Mouse (Mus musculus): ENCODE data around the gene Dscam. TPM values are rescaled to one million over a fixed set of nuclear protein-coding genes. Genes with fewer than 3 reads are reported as not detected.

The Dscam gene
- total RNA-seq, 2 experiments from 2014 or later = 41.2 to 44.9 TPM

DNA sequence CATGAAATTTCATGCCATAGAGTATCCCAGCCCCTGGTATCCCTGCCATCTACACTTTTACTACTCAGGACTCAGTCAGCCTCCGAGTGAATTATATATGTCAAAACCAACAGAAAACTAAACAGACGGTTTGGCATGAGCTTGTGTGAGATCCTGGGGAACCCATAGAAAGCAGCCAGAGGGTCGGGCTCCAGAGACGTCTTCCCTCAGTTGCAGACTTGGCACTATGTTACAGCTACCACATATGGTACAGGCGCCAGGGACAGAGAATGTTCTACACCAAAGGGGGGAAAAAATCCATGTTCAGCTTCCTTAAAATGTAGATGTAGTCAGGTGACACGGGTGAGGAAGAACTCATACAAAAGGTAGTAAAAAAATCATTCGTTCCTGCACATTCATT lies 109.2 kb downstream of the Dscam start:
- TF ChIP-seq CTCF (IDR thresholded peaks at IDR 0.05) = no peak
- Histone ChIP-seq H3K4me3 (no peak overlapping the region), H3K27ac (no peak overlapping the region)
- no peak for DNase-seq (ENCODE audit: extremely low spot score in 1 of 2, low spot score in 2 of 2)
- intact Hi-C loops (cut with DNase I) = no loop called here

DNA sequence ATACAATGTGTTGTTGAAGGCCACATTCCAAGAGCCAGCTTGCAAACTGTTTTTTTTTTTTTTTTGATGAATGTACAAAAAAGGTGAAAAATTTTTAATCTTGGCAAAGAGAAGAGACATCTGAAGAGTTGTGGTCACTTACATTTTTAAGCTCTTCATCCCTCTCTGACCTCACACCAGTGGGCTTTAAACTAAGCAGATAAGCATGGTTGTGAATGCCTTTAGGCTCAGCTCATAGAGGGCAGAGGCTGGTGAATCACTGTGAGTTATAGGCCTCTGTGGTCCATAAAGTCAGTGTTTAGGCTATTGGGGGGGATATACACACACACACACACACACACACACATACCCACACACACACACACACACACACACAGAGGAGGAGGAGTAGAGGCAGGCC lies 109.8 kb downstream of the Dscam start:
- intact Hi-C loops (cut with DNase I) = no loop called here
- no peak for DNase-seq (ENCODE audit: extremely low spot score in 1 of 2, low spot score in 2 of 2)
- TF ChIP-seq CTCF (IDR thresholded peaks at IDR 0.05) = no peak
- Histone ChIP-seq H3K4me3 (no peak overlapping the region), H3K27ac (no peak overlapping the region)

DNA sequence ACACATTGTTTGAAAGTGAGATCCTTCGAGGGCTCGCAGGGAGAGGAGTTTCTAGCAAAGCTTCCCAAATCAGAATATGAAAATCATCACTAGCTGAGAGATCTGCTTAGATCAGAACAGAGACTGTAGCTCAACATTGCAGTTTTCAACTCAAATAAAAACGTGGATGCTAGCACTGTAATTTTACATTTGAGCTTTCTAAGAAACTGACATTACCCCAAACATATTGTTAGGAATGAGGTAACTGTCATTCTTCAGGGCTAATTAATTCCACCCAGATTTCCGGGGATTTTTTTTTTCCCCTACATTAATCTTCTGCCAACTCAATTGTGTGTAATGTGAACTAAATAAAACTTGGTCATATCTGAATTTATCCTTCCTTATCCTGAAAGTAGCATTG lies 110.3 kb downstream of the Dscam start:
- H3K27ac ChIP-seq = no peak overlapping the region
- no peak overlapping the region for H3K4me3 ChIP-seq
- no peak for DNase-seq (ENCODE audit: extremely low spot score in 1 of 2, low spot score in 2 of 2)
- intact Hi-C loops (cut with DNase I) = no loop called here
- TF ChIP-seq CTCF (IDR thresholded peaks at IDR 0.05) = no peak

DNA sequence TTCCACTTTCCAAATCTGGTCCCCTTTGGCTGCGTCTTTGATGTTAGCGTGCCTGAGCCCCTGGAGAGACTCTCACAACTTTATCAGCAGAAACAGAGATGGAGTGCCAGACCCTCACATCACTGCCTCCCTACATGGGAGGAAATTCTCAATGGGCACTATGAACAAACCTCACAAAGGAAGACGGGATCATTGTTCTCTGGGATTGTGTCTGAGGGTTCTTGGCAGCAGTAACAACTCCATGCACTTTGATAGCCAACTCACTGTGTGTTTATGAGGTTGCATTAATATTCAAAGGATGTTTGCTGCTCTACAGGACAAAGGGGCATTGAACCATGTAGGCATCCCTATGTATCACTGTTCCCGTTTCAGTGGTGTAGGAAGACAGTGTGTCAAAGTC lies 135.3 kb downstream of the Dscam start:
- DNase-seq (ENCODE audit: extremely low spot score in 1 of 2, low spot score in 2 of 2) = no peak
- Histone ChIP-seq H3K4me3 (no peak overlapping the region), H3K27ac (no peak overlapping the region)
- intact Hi-C loops (cut with DNase I) = no loop called here
- no peak for TF ChIP-seq CTCF (IDR thresholded peaks at IDR 0.05)

DNA sequence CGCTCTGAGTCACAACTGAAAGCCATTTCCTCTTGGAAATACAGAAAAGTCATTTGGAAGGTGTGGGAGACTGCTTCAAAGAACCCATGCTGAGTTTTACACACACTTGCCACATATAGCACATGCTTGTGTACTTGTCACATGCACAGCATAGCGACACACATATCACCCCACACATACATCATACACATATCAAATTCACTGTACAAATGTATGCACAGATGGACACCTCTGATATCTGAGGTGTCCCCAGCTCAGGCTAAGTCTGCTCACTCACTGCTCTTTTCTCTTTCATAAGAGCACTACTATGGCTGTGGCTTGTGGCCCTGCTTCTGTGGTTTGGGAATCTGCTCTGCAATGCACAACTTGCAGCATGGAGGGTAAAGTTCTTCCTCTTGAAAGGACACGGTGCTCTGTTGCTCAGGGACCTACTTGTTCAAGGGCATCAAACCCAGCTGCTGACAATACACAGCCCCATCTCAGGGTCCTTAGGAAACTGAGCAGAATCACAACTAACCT lies 137.0 kb downstream of the Dscam start:
- intact Hi-C loops (cut with DNase I) = no loop called here
- Histone ChIP-seq H3K4me3 (no peak overlapping the region), H3K27ac (no peak overlapping the region)
- TF ChIP-seq CTCF (IDR thresholded peaks at IDR 0.05) = no peak
- no peak for DNase-seq (ENCODE audit: extremely low spot score in 1 of 2, low spot score in 2 of 2)

DNA sequence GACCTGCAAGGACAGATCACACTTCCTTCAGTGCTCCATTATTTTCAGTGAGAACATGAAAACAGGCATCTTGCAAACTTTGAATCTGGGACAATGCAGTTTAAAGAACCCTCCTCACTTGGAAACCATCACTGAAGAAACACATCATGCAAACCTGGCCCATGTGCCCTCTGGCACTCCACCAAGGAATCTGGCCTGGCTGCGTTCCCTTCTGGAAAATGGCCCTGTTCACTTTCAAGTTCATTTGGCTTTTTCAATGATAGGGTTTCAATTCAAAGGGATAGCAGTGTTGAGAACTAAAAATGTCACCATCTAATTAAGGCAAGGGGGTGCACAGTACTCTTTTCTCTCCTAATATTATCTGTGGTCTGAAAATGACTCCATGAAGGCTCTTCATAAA lies 142.9 kb downstream of the Dscam start:
- intact Hi-C loops (cut with DNase I) = no loop called here
- no peak overlapping the region for H3K27ac ChIP-seq
- TF ChIP-seq CTCF (IDR thresholded peaks at IDR 0.05) = no peak
- H3K4me3 ChIP-seq = no peak overlapping the region
- DNase-seq (ENCODE audit: extremely low spot score in 1 of 2, low spot score in 2 of 2) = no peak

DNA sequence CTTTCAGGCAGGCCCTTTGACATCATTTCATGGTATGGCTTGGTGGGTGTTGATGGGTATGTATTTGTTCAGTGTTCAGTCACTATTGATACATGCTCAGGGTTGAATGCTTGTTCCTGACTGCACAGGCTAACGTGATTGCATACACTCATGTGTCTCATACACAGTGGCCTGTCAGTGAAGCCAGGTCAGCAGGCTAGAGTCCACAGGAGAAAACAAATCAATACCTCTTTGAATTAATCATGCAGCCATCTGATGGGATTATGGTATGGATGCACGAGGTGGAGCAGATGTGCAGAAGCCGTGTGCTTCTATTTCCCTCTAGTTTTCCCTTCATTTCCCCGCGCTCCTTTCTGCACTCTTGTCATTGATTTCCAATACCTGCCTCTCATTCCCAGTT lies 143.7 kb downstream of the Dscam start:
- no peak overlapping the region for H3K27ac ChIP-seq
- intact Hi-C loops (cut with DNase I) = no loop called here
- no peak for DNase-seq (ENCODE audit: extremely low spot score in 1 of 2, low spot score in 2 of 2)
- no peak for TF ChIP-seq CTCF (IDR thresholded peaks at IDR 0.05)
- H3K4me3 ChIP-seq = no peak overlapping the region

DNA sequence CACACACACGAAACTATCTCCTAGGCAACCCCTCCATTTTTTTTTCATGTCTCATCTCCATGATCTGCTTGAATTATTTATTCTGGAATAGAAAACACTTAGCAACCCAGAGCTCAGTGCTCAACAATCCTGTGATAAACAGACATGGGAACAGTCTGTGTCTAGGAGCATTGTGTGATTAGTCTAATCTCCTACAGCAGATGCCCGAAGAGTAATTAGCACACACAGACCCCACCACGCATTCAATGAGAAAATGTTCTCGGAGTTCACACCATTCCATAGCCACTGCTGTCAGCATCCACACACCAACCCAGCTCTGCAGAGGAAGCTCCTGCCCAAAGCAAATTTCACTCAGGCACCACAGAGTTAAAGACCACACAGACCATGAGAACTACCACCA lies 146.1 kb downstream of the Dscam start:
- intact Hi-C loops (cut with DNase I) = no loop called here
- no peak overlapping the region for H3K27ac ChIP-seq
- no peak for TF ChIP-seq CTCF (IDR thresholded peaks at IDR 0.05)
- H3K4me3 ChIP-seq = no peak overlapping the region
- DNase-seq (ENCODE audit: extremely low spot score in 1 of 2, low spot score in 2 of 2) = no peak

DNA sequence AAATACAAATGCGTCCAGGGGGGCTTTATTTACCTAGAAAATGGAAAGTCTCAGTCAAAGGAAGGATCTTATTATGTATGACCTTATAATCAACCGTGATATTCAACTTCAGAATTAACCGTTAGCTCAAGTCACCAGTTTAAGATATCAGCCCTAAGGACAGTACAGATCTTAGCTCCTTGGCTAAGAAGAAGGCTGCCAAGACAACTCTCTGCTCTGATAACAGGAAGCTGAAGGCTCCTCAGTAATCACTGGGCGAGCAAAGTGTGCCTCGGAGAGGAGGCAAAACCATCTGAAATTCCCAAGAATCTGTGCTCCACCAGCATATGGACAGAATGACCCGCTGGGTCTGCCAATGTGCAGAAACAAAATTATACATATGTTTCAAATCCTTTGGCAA lies 149.1 kb downstream of the Dscam start:
- no peak for DNase-seq (ENCODE audit: extremely low spot score in 1 of 2, low spot score in 2 of 2)
- Histone ChIP-seq H3K4me3 (no peak overlapping the region), H3K27ac (no peak overlapping the region)
- TF ChIP-seq CTCF (IDR thresholded peaks at IDR 0.05) = no peak
- intact Hi-C loops (cut with DNase I) = no loop called here

DNA sequence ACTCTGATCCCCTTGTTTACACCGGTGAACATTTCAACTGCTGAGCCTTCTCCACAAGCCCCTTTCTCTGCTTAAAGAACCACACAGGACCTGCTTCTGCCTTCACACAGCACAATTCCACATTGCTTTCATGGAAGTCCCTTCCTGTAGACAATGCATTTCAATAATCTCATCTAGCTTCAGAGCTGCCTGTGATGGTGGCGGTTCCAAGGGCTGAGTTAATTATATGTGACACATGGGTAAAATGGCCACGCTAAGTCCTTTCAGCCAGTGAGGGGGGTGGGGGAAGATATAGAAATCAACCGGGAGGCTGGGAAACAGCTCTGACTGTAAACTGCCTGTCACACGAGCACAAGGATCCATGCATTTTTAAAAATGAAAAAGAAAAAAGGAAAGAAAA lies 152.2 kb downstream of the Dscam start:
- intact Hi-C loops (cut with DNase I) = no loop called here
- no peak overlapping the region for H3K27ac ChIP-seq
- H3K4me3 ChIP-seq = no peak overlapping the region
- TF ChIP-seq CTCF (IDR thresholded peaks at IDR 0.05) = no peak
- DNase-seq (ENCODE audit: extremely low spot score in 1 of 2, low spot score in 2 of 2) = no peak

DNA sequence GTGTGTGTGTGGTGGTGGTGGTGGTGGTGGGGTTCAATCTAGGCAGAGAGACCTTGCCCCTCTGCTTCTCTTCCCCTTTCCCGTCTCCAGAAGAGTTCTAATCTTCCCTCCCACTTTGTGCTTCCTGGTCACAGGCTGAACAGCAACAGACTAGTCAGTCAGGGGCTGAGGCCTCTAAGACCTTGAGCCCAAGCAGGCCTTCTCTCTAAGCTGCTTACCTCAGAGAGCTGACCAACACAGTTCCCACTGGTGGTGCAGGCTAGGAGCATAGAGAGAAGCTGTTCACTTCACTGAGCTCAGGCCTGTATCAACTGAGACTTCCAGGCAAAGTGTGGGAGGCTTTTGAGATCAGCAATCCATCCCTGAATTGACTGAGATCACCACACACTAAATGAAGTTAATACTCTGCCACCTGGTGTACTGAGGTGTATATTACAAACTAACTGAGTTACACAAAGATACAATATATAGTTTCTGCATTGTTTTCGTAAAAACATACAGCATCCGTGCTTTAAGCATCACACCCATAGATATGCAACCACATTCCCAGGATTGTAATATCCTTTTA lies 153.3 kb downstream of the Dscam start:
- intact Hi-C loops (cut with DNase I) = loop anchor here (2.0 kb wide), 1 partner anchor 164 kb away; no protein-coding TSS in a partner anchor
- no peak overlapping the region for H3K27ac ChIP-seq

DNA sequence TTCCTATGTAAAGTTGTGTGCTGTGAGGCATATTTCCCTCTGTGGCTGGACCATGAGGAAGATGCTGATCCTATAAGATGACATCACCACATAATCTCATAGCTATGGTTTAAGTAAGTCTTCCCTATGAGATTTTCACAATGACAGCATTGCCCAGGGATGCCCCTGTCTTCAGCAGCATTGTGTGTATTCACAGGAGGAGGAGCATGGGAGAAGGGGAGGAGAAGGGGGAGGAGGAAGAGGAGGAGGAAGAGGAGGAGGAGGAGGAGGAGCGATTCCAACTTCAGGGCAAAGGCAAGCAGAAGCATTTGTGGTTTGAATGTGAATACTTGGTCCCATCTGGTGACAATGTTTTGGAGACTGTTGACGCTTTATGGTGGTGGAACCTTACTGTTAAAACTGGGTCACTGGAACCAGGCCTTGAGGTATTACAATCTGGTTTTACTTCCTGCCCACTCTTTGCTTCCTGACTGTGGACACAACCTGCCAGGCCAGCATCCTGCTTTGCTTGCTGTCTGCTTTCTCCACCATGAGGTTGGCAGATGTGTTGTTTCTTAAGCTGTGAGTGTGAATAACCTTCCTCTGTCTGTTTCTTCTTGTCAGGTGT lies 154.2 kb downstream of the Dscam start:
- no peak overlapping the region for H3K27ac ChIP-seq
- no peak overlapping the region for H3K4me3 ChIP-seq
- intact Hi-C loops (cut with DNase I) = loop anchor here (2.0 kb wide), 1 partner anchor 164 kb away; no protein-coding TSS in a partner anchor
- TF ChIP-seq CTCF (IDR thresholded peaks at IDR 0.05) = no peak
- DNase-seq (ENCODE audit: extremely low spot score in 1 of 2, low spot score in 2 of 2) = no peak

More for the DNA sequence above, 153.3 kb downstream of the Dscam start:
- H3K4me3 ChIP-seq = no peak overlapping the region
- no peak for DNase-seq (ENCODE audit: extremely low spot score in 1 of 2, low spot score in 2 of 2)
- peak; percentile 34 for TF ChIP-seq CTCF (IDR thresholded peaks at IDR 0.05)

DNA sequence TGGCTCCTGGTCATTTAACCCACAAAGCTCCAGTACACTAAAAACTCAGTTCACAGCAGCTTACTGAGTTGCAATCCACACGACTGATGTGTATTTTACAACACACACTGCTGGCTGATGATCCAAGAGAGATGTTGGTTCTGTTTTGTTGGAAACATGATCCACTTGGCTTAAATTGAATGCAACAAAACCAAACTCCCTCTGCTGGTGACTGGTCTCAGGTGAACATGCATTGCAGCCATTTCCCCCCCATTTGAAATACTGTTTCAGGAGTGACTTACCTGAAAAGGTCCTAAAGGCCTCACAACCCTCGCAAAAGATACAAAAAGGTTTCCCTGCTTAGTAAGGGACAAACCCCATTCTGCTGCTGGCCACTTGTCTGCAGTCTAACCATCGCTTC lies 156.2 kb downstream of the Dscam start:
- H3K27ac ChIP-seq = no peak overlapping the region
- no peak for DNase-seq (ENCODE audit: extremely low spot score in 1 of 2, low spot score in 2 of 2)
- H3K4me3 ChIP-seq = no peak overlapping the region
- peak; percentile 39 for TF ChIP-seq CTCF (IDR thresholded peaks at IDR 0.05)
- intact Hi-C loops (cut with DNase I) = no loop called here
